Mouse (Mus musculus) kidney, postnatal 0 days (tissue): Measurements from ENCODE around the gene Zzz3. TPM values are rescaled to one million over a fixed set of nuclear protein-coding genes. Genes with fewer than 3 reads are reported as not detected.

Experiments
- ATAC-seq: fragments of 200-750 bp; cut with Nextera tagmentation; replicated peaks from 2 replicates; pipeline ENCODE4 v1.8.0; 2017; ENCODE audit warnings: low read depth, moderate number of reproducible peaks, moderate TSS enrichment, moderate library complexity; ENCODE audit not compliant: low FRiP score
- DNase-seq: peaks from one replicate; pipeline ENCODE4 v3.0.0-alpha.2; 2016; ENCODE audit warnings: low spot score
- H3K27ac ChIP-seq: fragments of 300-500 bp; sonication (generic); 2 replicates; pipeline ENCODE4 v1.5.1; 2014; ENCODE audit warnings: mild to moderate bottlenecking
- H3K27me3 ChIP-seq: fragments of 300-500 bp; sonication (generic); 2 replicates; pipeline ENCODE4 v1.6.1; 2014; ENCODE audit warnings: low read length, mixed read lengths; ENCODE audit not compliant: insufficient read depth
- H3K36me3 ChIP-seq: fragments of 300-500 bp; sonication (generic); 2 replicates; pipeline ENCODE4 v1.6.1; 2014; ENCODE audit warnings: low read length, mixed read lengths; ENCODE audit not compliant: insufficient read depth
- H3K4me1 ChIP-seq: fragments of 300-500 bp; sonication (generic); replicated peaks from 2 replicates; pipeline ENCODE4 v1.6.1; 2014; ENCODE audit warnings: antibody characterized with exemption, low read length, mixed read lengths; ENCODE audit not compliant: insufficient read depth
- H3K4me2 ChIP-seq: fragments of 300-500 bp; sonication (generic); 2 replicates; pipeline ENCODE4 v1.6.1; 2014; ENCODE audit warnings: mild to moderate bottlenecking, low read length, moderate library complexity, mixed read lengths
- H3K4me3 ChIP-seq: fragments of 300-500 bp; sonication (generic); replicated peaks from 2 replicates; pipeline ENCODE4 v1.5.1; 2014; ENCODE audit warnings: low read depth, low read length
- H3K9ac ChIP-seq: fragments of 300-500 bp; sonication (generic); 2 replicates; pipeline ENCODE4 v1.6.1; 2014; ENCODE audit warnings: low read depth, low read length
- H3K9me3 ChIP-seq: fragments of 300-500 bp; sonication (generic); replicated peaks from 2 replicates; pipeline ENCODE4 v1.6.1; 2016; ENCODE audit warnings: low read length, inconsistent platforms, mixed read lengths
- CTCF ChIP-seq: IDR thresholded peaks from 2 replicates; pipeline ENCODE4 v1.5.1; 2016; ENCODE audit warnings: antibody characterized with exemption, low read depth, mild to moderate bottlenecking, moderate library complexity
- WGBS: fragments of 180-500 bp; shearing (Covaris S2); extraction: QIAGEN DNeasy Blood & Tissue Kit; methylation state at CpG from one replicate; pipeline ENCODE4 v1.1.7; 2014; 5-methylcytosine and 5-hydroxymethylcytosine counted together
- polyA plus RNA-seq: library from polyadenylated mRNA; unstranded; fragments of >200 nt; fragmentation: Nextera tagmentation; extraction: Ambion mirVana; gene quantifications from 2 replicates; pipeline ENCODE4 v1.2.1, GENCODE M21; 2015

The Zzz3 gene
- polyA plus RNA-seq, 1 experiment from 2014 or later: 44.4 TPM

- TF ChIP-seq CTCF: no peak
- no peak overlapping the region for H3K27ac ChIP-seq
- no peak overlapping the region for H3K4me3 ChIP-seq
- H3K9me3 ChIP-seq: no peaks in the 10 kb centered on the region
- H3K36me3 ChIP-seq: peaks cover 20% of the 10 kb centered on the region; the same call in 1 of the 2 replicates
- DNase-seq: no peak
- 84% methylated on average over 7 of the region's 7 CpGs for WGBS
- H3K27me3 ChIP-seq: no peaks in the 10 kb centered on the region
- H3K9ac ChIP-seq: no peak overlapping the region
- no peak overlapping the region for H3K4me2 ChIP-seq
- ATAC-seq: no peak
- no peaks in the 10 kb centered on the region for H3K4me1 ChIP-seq
These were observed 36.1 kb upstream of the Zzz3 start for GRCm38 (mm10) chr3:152359151-152359550.

- Histone ChIP-seq H3K4me2 (no peak overlapping the region), H3K27me3 (no peaks in the 10 kb centered on the region), H3K9ac (no peak overlapping the region), H3K36me3 (peaks cover 27% of the 10 kb centered on the region), H3K4me3 (no peak overlapping the region), H3K9me3 (no peaks in the 10 kb centered on the region), H3K4me1 (no peaks in the 10 kb centered on the region), H3K27ac (no peak overlapping the region)
- 88% methylated on average over 2 of the region's 2 CpGs for WGBS
- TF ChIP-seq CTCF: no peak
- no peak for ATAC-seq
- no peak for DNase-seq
These were observed 31.1 kb upstream of the Zzz3 start for GRCm38 (mm10) chr3:152364181-152364580.

GRCm38 (mm10) chr3:152376063-152376462 lies 19.2 kb upstream of the Zzz3 start:
- no peaks in the 10 kb centered on the region for H3K4me1 ChIP-seq
- no peak overlapping the region for H3K9ac ChIP-seq
- no peak overlapping the region for H3K4me3 ChIP-seq
- no peaks in the 10 kb centered on the region for H3K27me3 ChIP-seq
- H3K27ac ChIP-seq: no peak overlapping the region
- no peak for TF ChIP-seq CTCF
- H3K4me2 ChIP-seq: no peak overlapping the region
- no peaks in the 10 kb centered on the region for H3K9me3 ChIP-seq
- peaks cover 24% of the 10 kb centered on the region for H3K36me3 ChIP-seq
- ATAC-seq (no peak), DNase-seq (no peak)
- WGBS: 86% methylated on average over 4 of the region's 4 CpGs

GRCm38 (mm10) chr3:152384106-152384505 lies 11.2 kb upstream of the Zzz3 start:
- peaks cover 20% of the 10 kb centered on the region for H3K36me3 ChIP-seq

GRCm38 (mm10) chr3:152396278-152396987 lies 1.2 kb downstream of the Zzz3 start:
- peak; percentile 90 for ATAC-seq

More at GRCm38 (mm10) chr3:152384106-152384505, 11.2 kb upstream of the Zzz3 start:
- DNase-seq: no peak
- no peak overlapping the region for H3K4me2 ChIP-seq
- H3K27me3 ChIP-seq: no peaks in the 10 kb centered on the region
- H3K4me3 ChIP-seq: no peak overlapping the region
- no peak overlapping the region for H3K9ac ChIP-seq
- no peak for ATAC-seq
- TF ChIP-seq CTCF: no peak
- no peaks in the 10 kb centered on the region for H3K4me1 ChIP-seq
- H3K27ac ChIP-seq: no peak overlapping the region
- H3K9me3 ChIP-seq: no peaks in the 10 kb centered on the region
- 78% methylated on average over 11 of the region's 11 CpGs for WGBS

GRCm38 (mm10) chr3:152396988-152397314 lies 1.7 kb downstream of the Zzz3 start:
- no peak for TF ChIP-seq CTCF
- Histone ChIP-seq H3K4me3 (peak overlapping the region; percentile 73), H3K27me3 (no peaks in the 10 kb centered on the region), H3K4me1 (peaks cover 15% of the 10 kb centered on the region), H3K36me3 (peaks cover 5% of the 10 kb centered on the region; the same call in 1 of the 2 replicates), H3K9ac (peak overlapping the region; percentile 93), H3K9me3 (no peaks in the 10 kb centered on the region), H3K4me2 (peak overlapping the region; percentile 66), H3K27ac (peak overlapping the region; percentile 98)
- WGBS: under 1% methylated on average over 10 of the region's 10 CpGs
- DNase-seq (no peak), ATAC-seq (no peak)

More at GRCm38 (mm10) chr3:152396278-152396987, 1.2 kb downstream of the Zzz3 start:
- Histone ChIP-seq H3K27ac (peak overlapping the region; percentile 98), H3K4me2 (peak overlapping the region; percentile 66), H3K9me3 (no peaks in the 10 kb centered on the region), H3K27me3 (no peaks in the 10 kb centered on the region), H3K4me3 (peak overlapping the region; percentile 73), H3K9ac (peak overlapping the region; percentile 93), H3K4me1 (peaks cover 11% of the 10 kb centered on the region; the same call in 1 of the 2 replicates), H3K36me3 (peaks cover 5% of the 10 kb centered on the region; the same call in 1 of the 2 replicates)
- DNase-seq: peak; percentile 96
- WGBS: under 1% methylated on average over 87 of the region's 102 CpGs
- no peak for TF ChIP-seq CTCF
